In genomic region chr13:99464551-99464950, GRCm38 (mm10) we compare ENCODE assay signal across 28 mouse cellular contexts. TPM values are rescaled to one million over a fixed set of nuclear protein-coding genes. Genes with fewer than 3 reads are reported as not detected.
DNase-seq lines count a peak whose midpoint lies in the region; ATAC-seq and TF ChIP-seq lines count a peak whose summit lies in the region.
"Had no signal": no experiment of that assay in that cellular context is flagged by ENCODE, and none has a peak within 500 bp of the region (broad histone marks: within the 10 kb centered on the region; RNA-seq: fewer than 3 reads in every experiment).

No protein-coding gene starts in this region.

- H3K4me3 ChIP-seq in embryonic facial prominence, embryonic 15.5 days (replicated peaks), result no peak overlapping the region
- no peak overlapping the region for H3K4me3 ChIP-seq in embryonic facial prominence, embryonic 10.5 days
- no peak overlapping the region for H3K4me3 ChIP-seq in hindbrain, embryonic 10.5 days
- H3K4me3 ChIP-seq in hindbrain, embryonic 16.5 days (ENCODE audit: low read length), result no peak overlapping the region
- no peak overlapping the region for H3K4me3 ChIP-seq in embryonic fibroblast, embryonic 13.5 days (ENCODE audit: insufficient read depth, low read length)
- no peak overlapping the region for H3K4me3 ChIP-seq in kidney, embryonic 14.5 days (ENCODE audit: low read length)
- H3K4me3 ChIP-seq: embryonic facial prominence, embryonic 13.5 days; forebrain, embryonic 10.5 days; hindbrain, embryonic 15.5 days; intestine, embryonic 15.5 days; limb, embryonic 12.5 days; neural tube, embryonic 12.5 days had no signal

- no peak for ATAC-seq in embryonic facial prominence, embryonic 15.5 days (ENCODE audit: insufficient number of reproducible peaks, low FRiP score, low TSS enrichment, low read depth)
- no peak for ATAC-seq in hindbrain, embryonic 16.5 days
- ATAC-seq in kidney, embryonic 14.5 days (ENCODE audit: low FRiP score, low TSS enrichment), result no peak
- ATAC-seq: forebrain, embryonic 16.5 days; intestine, embryonic 15.5 days had no signal

- no peak overlapping the region for H3K9ac ChIP-seq in embryonic facial prominence, embryonic 15.5 days
- no peak overlapping the region for H3K9ac ChIP-seq in hindbrain, embryonic 16.5 days (ENCODE audit: low read depth, low read length)
- no peak overlapping the region for H3K9ac ChIP-seq in kidney, embryonic 14.5 days (ENCODE audit: low read depth, low read length)
- H3K9ac ChIP-seq: embryonic facial prominence, embryonic 13.5 days; hindbrain, embryonic 15.5 days; intestine, embryonic 15.5 days; limb, embryonic 12.5 days; lung, embryonic 14.5 days; neural tube, embryonic 12.5 days had no signal

- no peaks in the 10 kb centered on the region for H3K36me3 ChIP-seq in embryonic facial prominence, embryonic 15.5 days
- peaks cover 23% of the 10 kb centered on the region for H3K36me3 ChIP-seq in embryonic facial prominence, embryonic 10.5 days (replicated peaks)
- H3K36me3 ChIP-seq in hindbrain, embryonic 10.5 days, result peaks cover 60% of the 10 kb centered on the region
- H3K36me3 ChIP-seq in hindbrain, embryonic 16.5 days (ENCODE audit: control insufficient read depth, insufficient read depth, low read length), result 0 out of 2 replicates have a peak, but pooled peaks cover 4% of the 10 kb centered on the region
- no peaks in the 10 kb centered on the region; the same call in 1 of the 2 replicates for H3K36me3 ChIP-seq in kidney, embryonic 14.5 days (ENCODE audit: control insufficient read depth, insufficient read depth, low read length)
- H3K36me3 ChIP-seq: intestine, embryonic 15.5 days had no signal

- TF ChIP-seq POLR2A in embryonic fibroblast, embryonic 13.5 days (IDR thresholded peaks at IDR 0.05; ENCODE audit: low read depth, low read length), result no peak

- 55% methylated on average over 4 of the region's 4 CpGs for WGBS in embryonic facial prominence, embryonic 15.5 days
- 73% methylated on average over 4 of the region's 4 CpGs for WGBS in embryonic facial prominence, embryonic 10.5 days
- 73% methylated on average over 4 of the region's 4 CpGs for WGBS in hindbrain, embryonic 10.5 days
- WGBS in hindbrain, embryonic 16.5 days, result 68% methylated on average over 4 of the region's 4 CpGs
- WGBS in kidney, embryonic 14.5 days, result 73% methylated on average over 4 of the region's 4 CpGs

- H3K9me3 ChIP-seq in embryonic facial prominence, embryonic 15.5 days (replicated peaks), result no peaks in the 10 kb centered on the region
- no peaks in the 10 kb centered on the region for H3K9me3 ChIP-seq in embryonic facial prominence, embryonic 10.5 days
- 0 out of 2 replicates have a peak, but pooled peaks cover 4% of the 10 kb centered on the region for H3K9me3 ChIP-seq in hindbrain, embryonic 10.5 days
- no peaks in the 10 kb centered on the region for H3K9me3 ChIP-seq in hindbrain, embryonic 16.5 days (ENCODE audit: control insufficient read depth, low read length)
- no peaks in the 10 kb centered on the region for H3K9me3 ChIP-seq in kidney, embryonic 14.5 days (ENCODE audit: control insufficient read depth, low read length)
- H3K9me3 ChIP-seq: embryonic facial prominence, embryonic 13.5 days; forebrain, embryonic 10.5 days; hindbrain, embryonic 15.5 days; intestine, embryonic 15.5 days; limb, embryonic 12.5 days; neural tube, embryonic 12.5 days had no signal

- H3K4me2 ChIP-seq in embryonic facial prominence, embryonic 15.5 days (replicated peaks), result no peak overlapping the region
- H3K4me2 ChIP-seq in hindbrain, embryonic 16.5 days (ENCODE audit: low read length), result no peak overlapping the region
- no peak overlapping the region for H3K4me2 ChIP-seq in kidney, embryonic 14.5 days (replicated peaks; ENCODE audit: low read depth, low read length)
- H3K4me2 ChIP-seq: embryonic facial prominence, embryonic 13.5 days; hindbrain, embryonic 15.5 days; intestine, embryonic 15.5 days; limb, embryonic 12.5 days; liver, embryonic 11.5 days; lung, embryonic 14.5 days; neural tube, embryonic 12.5 days had no signal

- no peaks in the 10 kb centered on the region for H3K27me3 ChIP-seq in embryonic facial prominence, embryonic 15.5 days
- no peaks in the 10 kb centered on the region for H3K27me3 ChIP-seq in embryonic facial prominence, embryonic 10.5 days (replicated peaks; ENCODE audit: low read depth, poor library complexity, severe bottlenecking)
- no peaks in the 10 kb centered on the region for H3K27me3 ChIP-seq in hindbrain, embryonic 10.5 days (ENCODE audit: insufficient read depth, poor library complexity, severe bottlenecking)
- H3K27me3 ChIP-seq in hindbrain, embryonic 16.5 days (replicated peaks; ENCODE audit: control insufficient read depth, insufficient read depth, low read length), result no peaks in the 10 kb centered on the region
- H3K27me3 ChIP-seq in kidney, embryonic 14.5 days (ENCODE audit: control insufficient read depth, insufficient read depth, low read length), result no peaks in the 10 kb centered on the region
- H3K27me3 ChIP-seq: embryonic facial prominence, embryonic 13.5 days; hindbrain, embryonic 15.5 days; intestine, embryonic 15.5 days; limb, embryonic 12.5 days; neural tube, embryonic 12.5 days had no signal

- TF ChIP-seq CTCF in embryonic fibroblast, embryonic 13.5 days (IDR thresholded peaks at IDR 0.05; ENCODE audit: borderline replicate concordance, insufficient read depth, low read length), result no peak

- peaks cover 14% of the 10 kb centered on the region for H3K4me1 ChIP-seq in embryonic facial prominence, embryonic 15.5 days
- H3K4me1 ChIP-seq in embryonic facial prominence, embryonic 10.5 days, result peaks cover 33% of the 10 kb centered on the region
- peaks cover 61% of the 10 kb centered on the region for H3K4me1 ChIP-seq in hindbrain, embryonic 10.5 days (replicated peaks)
- peaks cover 20% of the 10 kb centered on the region for H3K4me1 ChIP-seq in hindbrain, embryonic 16.5 days (ENCODE audit: control insufficient read depth, insufficient read depth, low read depth, low read length)
- no peaks in the 10 kb centered on the region for H3K4me1 ChIP-seq in embryonic fibroblast, embryonic 13.5 days (ENCODE audit: control insufficient read depth, insufficient read depth, low read length)
- H3K4me1 ChIP-seq in kidney, embryonic 14.5 days (ENCODE audit: control insufficient read depth, insufficient read depth, low read length), result peaks cover 3% of the 10 kb centered on the region; the same call in 1 of the 2 replicates
- H3K4me1 ChIP-seq: intestine, embryonic 15.5 days had no signal

- 0 out of 2 replicates have a peak overlapping the region, but pooled peaks have one; percentile 34 for H3K27ac ChIP-seq in embryonic facial prominence, embryonic 15.5 days (replicated peaks)
- no peak overlapping the region for H3K27ac ChIP-seq in embryonic facial prominence, embryonic 10.5 days (replicated peaks)
- H3K27ac ChIP-seq in hindbrain, embryonic 10.5 days, result peak overlapping the region; percentile 13
- no peak overlapping the region for H3K27ac ChIP-seq in hindbrain, embryonic 16.5 days (ENCODE audit: low read depth, low read length)
- 0 out of 2 replicates have a peak overlapping the region, but pooled peaks have one; percentile 17 for H3K27ac ChIP-seq in embryonic fibroblast, embryonic 13.5 days (ENCODE audit: insufficient read depth, low read length)
- H3K27ac ChIP-seq in kidney, embryonic 14.5 days (ENCODE audit: low read depth, low read length), result no peak overlapping the region
- H3K27ac ChIP-seq: embryonic facial prominence, embryonic 13.5 days; forebrain, embryonic 10.5 days; hindbrain, embryonic 15.5 days; intestine, embryonic 15.5 days; limb, embryonic 12.5 days; neural tube, embryonic 12.5 days had no signal

- no peak for DNase-seq in embryonic facial prominence, embryonic 10.5 days (ENCODE audit: low spot score)
- DNase-seq in hindbrain, embryonic 10.5 days (ENCODE audit: low spot score), result no peak
- DNase-seq in gastrocnemius, postnatal 25 days, result peak; percentile 73
- no peak for DNase-seq in embryo, embryonic 11 days
- DNase-seq: cerebellum, adult 11-12 months; cerebellum, postnatal 10 days; kidney, adult 8-10 months; kidney, postnatal 14 days; layer of hippocampus, postnatal 36 days; lung, embryonic 14.5 days; lung, postnatal 4 days; midbrain, embryonic 14.5 days; retina, postnatal 1 day; right cerebral cortex, postnatal 25 days; thymus, postnatal 14 days had no signal

RNA-seq across cellular contexts. Expression of gene Map1b, which starts 51.8 kb away (rescaled TPM):
- 163 and 172 TPM in 2 replicates for polyA plus RNA-seq in embryonic facial prominence, embryonic 15.5 days (2015; fragmentation: Nextera tagmentation; extraction: Ambion mirVana)
- polyA plus RNA-seq in embryonic facial prominence, embryonic 10.5 days (2016; fragmentation: Nextera tagmentation; extraction: Ambion mirVana), result 288 and 317 TPM in 2 replicates
- 743 and 1,096 TPM in 2 replicates for polyA plus RNA-seq in hindbrain, embryonic 10.5 days (2016; fragmentation: Nextera tagmentation; extraction: Ambion mirVana)
- 1,907 and 2,195 TPM in 2 replicates for polyA plus RNA-seq in hindbrain, embryonic 16.5 days (2015; fragmentation: Nextera tagmentation; extraction: Ambion mirVana)
- 81.3 and 105 TPM in 2 replicates for polyA plus RNA-seq in embryonic fibroblast, embryonic 13.5 days (2011; ENCODE audit: insufficient read length, low read depth, missing spikeins)
- total RNA-seq in gastrocnemius, postnatal 25 days (2021), result 10 to 100 TPM; 12.0 to 12.9 TPM
- polyA plus RNA-seq in kidney, embryonic 14.5 days (2014; fragmentation: Nextera tagmentation; extraction: Ambion mirVana), result 44.2 and 55.1 TPM in 2 replicates
- total RNA-seq: megakaryocyte-erythroid progenitor cell, adult 5-6 weeks had no signal

Comparison
In these comparisons a context has a peak if more than half of its experiments do, and no peak if none do; other contexts are left out.
1. H3K27ac ChIP-seq: peak in embryonic facial prominence, embryonic 15.5 days (single experiment), hindbrain, embryonic 10.5 days (single experiment) and embryonic fibroblast, embryonic 13.5 days (single experiment); none in embryonic facial prominence, embryonic 10.5 days (single experiment), hindbrain, embryonic 16.5 days (single experiment) and kidney, embryonic 14.5 days (single experiment).